Mouse (Mus musculus): Measurements from ENCODE around the gene Mcrip1. TPM values are rescaled to one million over a fixed set of nuclear protein-coding genes. Genes with fewer than 3 reads are reported as not detected.

Gene Mcrip1
- polyA plus RNA-seq, 1 experiment from 2014 or later = 59.2 TPM

DNA sequence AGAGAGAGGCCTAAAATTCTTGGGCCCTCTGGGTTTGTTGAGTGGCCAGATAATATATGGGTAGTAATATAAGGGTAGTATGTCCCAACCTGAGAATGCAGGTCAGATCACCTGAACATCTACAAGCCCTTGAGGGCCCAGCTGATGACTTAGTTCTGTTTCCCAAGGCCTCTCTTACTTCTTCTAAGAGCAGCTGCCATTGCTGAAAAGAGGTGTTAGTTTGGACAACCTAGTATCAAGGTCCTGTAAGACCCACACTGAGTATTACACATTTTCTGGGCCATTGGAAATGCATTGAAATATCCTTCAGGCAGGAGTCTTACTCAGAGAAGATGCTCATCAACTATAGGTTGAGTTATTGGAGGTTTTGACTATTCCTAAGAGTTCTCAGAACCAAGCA, 26.4 kb upstream of the Mcrip1 start:
- TF ChIP-seq CTCF (IDR thresholded peaks at IDR 0.05; ENCODE audit: low read depth) = no peak
- no peak for TF ChIP-seq EP300 (IDR thresholded peaks at IDR 0.05; ENCODE audit: low read depth)
- H3K4me3 ChIP-seq (ENCODE audit: low read depth, low read length) = no peak overlapping the region
- DNase-seq = no peak
- no peak overlapping the region; the same call in 1 of the 2 replicates for H3K9ac ChIP-seq (replicated peaks)
- H3K27ac ChIP-seq (ENCODE audit: low read depth) = peak overlapping the region; percentile 97
- no peak overlapping the region for H3K4me2 ChIP-seq (ENCODE audit: low read depth, low read length)
- H3K27me3 ChIP-seq (ENCODE audit: insufficient read depth, low read length) = no peaks in the 10 kb centered on the region
- ATAC-seq = no peak
- H3K36me3 ChIP-seq (replicated peaks; ENCODE audit: insufficient read depth, low read length) = peaks cover 28% of the 10 kb centered on the region
- H3K4me1 ChIP-seq (ENCODE audit: insufficient read depth) = peaks cover 50% of the 10 kb centered on the region
- no peaks in the 10 kb centered on the region for H3K9me3 ChIP-seq (ENCODE audit: low read length)

DNA sequence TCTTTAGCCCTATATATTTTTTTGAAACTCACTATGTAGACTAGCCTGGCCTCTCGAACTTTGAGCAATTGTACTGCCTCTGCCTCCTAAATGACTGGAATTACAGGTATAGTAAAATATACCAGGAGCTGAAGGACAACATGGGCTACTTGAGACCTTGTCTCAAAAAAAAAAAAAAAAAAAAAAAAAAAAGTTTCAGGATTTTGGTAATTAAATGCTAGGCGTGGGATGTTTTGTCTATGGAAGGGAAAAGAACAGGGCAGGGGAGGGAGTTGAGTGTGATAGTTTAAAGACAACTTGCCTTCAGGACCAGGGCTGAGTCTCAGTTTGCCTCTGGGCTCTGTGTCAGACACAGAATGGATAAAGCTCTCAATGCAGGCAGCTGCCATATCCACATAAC, 25.5 kb upstream of the Mcrip1 start:
- TF ChIP-seq CTCF (IDR thresholded peaks at IDR 0.05; ENCODE audit: low read depth) = no peak
- no peak for TF ChIP-seq EP300 (IDR thresholded peaks at IDR 0.05; ENCODE audit: low read depth)
- 72% methylated on average over 2 of the region's 2 CpGs for WGBS (ENCODE audit: insufficient replicate concordance)
- H3K4me3 ChIP-seq (ENCODE audit: low read depth, low read length) = no peak overlapping the region
- peaks cover 31% of the 10 kb centered on the region for H3K36me3 ChIP-seq (replicated peaks; ENCODE audit: insufficient read depth, low read length)
- peak overlapping the region; percentile 90; the same call in 1 of the 2 replicates for H3K4me2 ChIP-seq (ENCODE audit: low read depth, low read length)
- H3K9me3 ChIP-seq (ENCODE audit: low read length) = no peaks in the 10 kb centered on the region
- peaks cover 44% of the 10 kb centered on the region for H3K4me1 ChIP-seq (ENCODE audit: insufficient read depth)
- DNase-seq = no peak
- H3K27me3 ChIP-seq (ENCODE audit: insufficient read depth, low read length) = no peaks in the 10 kb centered on the region
- no peak overlapping the region for H3K9ac ChIP-seq (replicated peaks)
- peak overlapping the region; percentile 98; the same call in 1 of the 2 replicates for H3K27ac ChIP-seq (ENCODE audit: low read depth)
- ATAC-seq = no peak

DNA sequence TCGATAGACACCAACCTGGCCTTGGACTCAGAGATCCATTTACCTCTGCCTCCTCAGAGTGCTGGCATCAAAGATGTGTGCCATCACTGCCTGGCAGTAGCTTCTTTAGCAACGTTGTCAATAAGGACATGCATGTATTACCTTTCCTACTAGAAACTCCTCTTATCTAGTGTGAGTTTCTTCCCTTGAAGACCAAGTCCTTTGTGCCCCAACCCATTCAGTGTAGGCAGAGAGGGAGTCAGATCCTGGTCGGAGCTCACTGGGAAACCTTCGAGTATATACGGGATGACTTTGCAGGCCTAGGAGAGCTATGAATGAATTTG, 24.7 kb upstream of the Mcrip1 start:
- no peak for DNase-seq
- Histone ChIP-seq H3K27ac (ENCODE audit: low read depth) (peak overlapping the region; percentile 98), H3K4me1 (ENCODE audit: insufficient read depth) (peaks cover 36% of the 10 kb centered on the region), H3K9ac (replicated peaks) (peak overlapping the region; percentile 87), H3K36me3 (replicated peaks; ENCODE audit: insufficient read depth, low read length) (peaks cover 30% of the 10 kb centered on the region), H3K9me3 (ENCODE audit: low read length) (no peaks in the 10 kb centered on the region), H3K4me3 (ENCODE audit: low read depth, low read length) (peak overlapping the region; percentile 93), H3K27me3 (ENCODE audit: insufficient read depth, low read length) (no peaks in the 10 kb centered on the region), H3K4me2 (ENCODE audit: low read depth, low read length) (peak overlapping the region; percentile 90)
- no peak for ATAC-seq
- WGBS (ENCODE audit: insufficient replicate concordance) = 29% methylated on average over 5 of the region's 5 CpGs
- TF ChIP-seq EP300 (IDR thresholded peaks at IDR 0.05; ENCODE audit: low read depth) (no peak), CTCF (IDR thresholded peaks at IDR 0.05; ENCODE audit: low read depth) (no peak)

DNA sequence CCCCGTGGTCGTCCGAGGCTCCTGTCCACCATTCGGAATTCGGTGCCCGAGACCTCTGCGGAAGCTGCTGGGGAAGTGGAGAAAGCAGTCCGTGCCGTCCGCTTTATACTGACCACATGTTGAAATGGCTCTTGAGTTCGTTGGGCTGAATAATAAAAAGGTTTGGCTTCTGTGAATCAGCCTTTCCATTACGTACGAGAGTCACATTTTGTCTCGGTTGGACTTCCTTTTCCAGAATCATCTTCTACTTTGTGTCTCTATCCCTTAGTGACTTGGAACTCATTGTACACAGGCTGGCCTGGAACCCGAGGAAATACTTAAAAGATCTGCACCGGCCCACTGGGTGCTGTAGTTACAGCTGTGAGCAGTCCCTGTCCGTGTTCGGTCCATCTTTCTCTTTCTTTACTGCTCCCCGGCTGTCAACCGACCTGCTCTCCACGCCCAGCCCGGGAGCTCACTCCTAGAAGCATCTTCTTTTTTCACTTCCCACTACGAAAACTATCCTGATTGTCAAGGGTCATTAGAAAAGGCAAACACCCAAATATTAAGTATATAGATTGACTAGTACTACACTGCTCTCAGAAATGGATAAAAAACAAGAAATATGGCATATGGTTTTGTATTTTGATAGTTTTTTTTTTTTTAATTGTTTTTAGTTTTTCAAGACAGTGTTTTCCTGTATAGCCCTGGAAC, 24.2 kb upstream of the Mcrip1 start:
- DNase-seq = peak; percentile 44
- WGBS (ENCODE audit: insufficient replicate concordance) = under 1% methylated on average over 23 of the region's 23 CpGs

DNA sequence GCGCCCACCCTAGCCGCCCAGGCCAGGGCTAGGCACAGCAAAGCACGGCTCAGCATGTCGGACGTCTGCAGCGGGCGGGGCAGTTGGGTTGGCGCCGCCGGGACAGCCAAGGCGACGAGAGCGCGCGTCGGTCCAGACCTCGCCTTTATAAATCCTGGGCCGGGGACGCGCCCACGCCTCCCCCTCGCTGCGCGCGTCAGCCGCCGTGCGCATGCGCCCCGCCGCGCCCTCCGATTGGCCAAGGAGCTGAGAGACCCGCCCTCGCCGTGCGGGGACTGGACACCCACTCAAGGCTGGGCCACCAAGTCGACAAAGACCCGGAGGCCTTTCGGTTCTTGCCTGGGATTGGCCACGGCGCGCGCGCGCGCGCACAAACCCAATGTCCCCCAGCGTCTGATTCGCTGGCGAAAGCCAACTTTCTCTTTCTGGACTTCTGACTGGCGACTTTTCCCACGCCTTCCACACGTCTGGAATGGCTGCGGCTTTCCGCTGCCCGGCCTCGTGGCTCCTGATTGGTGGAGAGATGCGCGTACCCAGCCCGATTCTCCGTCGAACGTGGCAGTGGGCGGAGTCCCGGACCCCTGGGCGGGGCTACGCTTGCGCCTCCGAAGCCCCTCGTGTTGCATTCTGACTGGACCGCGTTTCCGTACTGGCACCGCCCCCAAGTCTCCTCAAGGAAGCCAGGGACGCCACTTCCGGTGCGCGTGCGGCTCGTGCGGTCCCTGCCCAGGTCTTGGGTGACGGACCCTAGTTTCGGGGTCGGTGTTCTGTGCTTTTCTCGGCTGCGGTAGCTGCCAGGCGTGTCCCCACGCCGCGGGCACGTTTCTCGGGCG, 23.4 kb upstream of the Mcrip1 start, which contains the start of gene P4hb:
TSS of gene P4hb (minus strand) at position 502 of the 833 bp plus-strand sequence.
- peak within 1 kb of the TSS; percentile 90 for H3K4me2 ChIP-seq (ENCODE audit: low read depth, low read length)
- peak within 1 kb of the TSS; percentile 93 for H3K4me3 ChIP-seq (ENCODE audit: low read depth, low read length)
- peaks cover 27% of the 10 kb centered on the region for H3K4me1 ChIP-seq (ENCODE audit: insufficient read depth)
- ATAC-seq (peak; percentile 91), DNase-seq (peak; percentile 99)
- TF ChIP-seq CTCF (IDR thresholded peaks at IDR 0.05; ENCODE audit: low read depth) = no peak
- peak; percentile 63 for TF ChIP-seq EP300 (IDR thresholded peaks at IDR 0.05; ENCODE audit: low read depth)
- H3K36me3 ChIP-seq (replicated peaks; ENCODE audit: insufficient read depth, low read length) = peaks cover 27% of the 10 kb centered on the region
- H3K9me3 ChIP-seq (ENCODE audit: low read length) = no peaks in the 10 kb centered on the region
- WGBS (ENCODE audit: insufficient replicate concordance) = under 1% methylated on average over 92 of the region's 94 CpGs
- H3K27me3 ChIP-seq (ENCODE audit: insufficient read depth, low read length) = no peaks in the 10 kb centered on the region
- peak within 1 kb of the TSS; percentile 98 for H3K27ac ChIP-seq (ENCODE audit: low read depth)
- H3K9ac ChIP-seq (replicated peaks) = peak within 1 kb of the TSS; percentile 93

More for the DNA sequence above, 24.2 kb upstream of the Mcrip1 start:
- H3K27me3 ChIP-seq (ENCODE audit: insufficient read depth, low read length) = no peaks in the 10 kb centered on the region
- H3K4me3 ChIP-seq (ENCODE audit: low read depth, low read length) = peak overlapping the region; percentile 93
- H3K4me1 ChIP-seq (ENCODE audit: insufficient read depth) = peaks cover 31% of the 10 kb centered on the region
- H3K4me2 ChIP-seq (ENCODE audit: low read depth, low read length) = peak overlapping the region; percentile 90
- peak overlapping the region; percentile 98 for H3K27ac ChIP-seq (ENCODE audit: low read depth)
- TF ChIP-seq CTCF (IDR thresholded peaks at IDR 0.05; ENCODE audit: low read depth) (no peak), EP300 (IDR thresholded peaks at IDR 0.05; ENCODE audit: low read depth) (no peak)
- peaks cover 27% of the 10 kb centered on the region for H3K36me3 ChIP-seq (replicated peaks; ENCODE audit: insufficient read depth, low read length)
- H3K9ac ChIP-seq (replicated peaks) = peak overlapping the region; percentile 87
- H3K9me3 ChIP-seq (ENCODE audit: low read length) = no peaks in the 10 kb centered on the region
- ATAC-seq = 0 out of 2 replicates have a peak, but pooled peaks have one; percentile 0

DNA sequence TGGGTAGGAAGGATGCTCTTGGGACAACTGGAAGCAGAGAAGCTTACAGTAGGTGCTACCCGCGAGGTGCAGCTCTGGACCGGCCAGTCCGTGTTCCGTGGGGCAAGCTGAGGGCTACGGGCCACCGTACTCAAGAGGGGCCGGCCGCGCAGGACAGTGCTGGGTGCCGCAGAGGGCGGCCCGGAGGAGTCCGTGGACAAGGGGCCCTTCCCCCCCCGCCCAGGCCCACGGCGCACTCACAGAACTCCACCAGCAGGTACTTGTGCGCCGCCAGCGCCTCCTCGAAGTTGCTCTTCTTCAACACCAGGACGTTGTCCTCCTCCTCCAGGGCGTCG, 22.9 kb upstream of the Mcrip1 start:
- H3K27ac ChIP-seq (ENCODE audit: low read depth) = peak overlapping the region; percentile 86
- ATAC-seq (peak; percentile 2; the same call in 1 of the 2 replicates), DNase-seq (no peak)
- no peak for TF ChIP-seq CTCF (IDR thresholded peaks at IDR 0.05; ENCODE audit: low read depth)
- peak overlapping the region; percentile 93 for H3K9ac ChIP-seq (replicated peaks)
- no peaks in the 10 kb centered on the region for H3K27me3 ChIP-seq (ENCODE audit: insufficient read depth, low read length)
- H3K4me3 ChIP-seq (ENCODE audit: low read depth, low read length) = peak overlapping the region; percentile 93
- no peaks in the 10 kb centered on the region for H3K9me3 ChIP-seq (ENCODE audit: low read length)
- peak overlapping the region; percentile 90 for H3K4me2 ChIP-seq (ENCODE audit: low read depth, low read length)
- peaks cover 26% of the 10 kb centered on the region for H3K4me1 ChIP-seq (ENCODE audit: insufficient read depth)
- WGBS (ENCODE audit: insufficient replicate concordance) = under 1% methylated on average over 19 of the region's 24 CpGs
- H3K36me3 ChIP-seq (replicated peaks; ENCODE audit: insufficient read depth, low read length) = peaks cover 29% of the 10 kb centered on the region

Measured in liver, postnatal 0 days (tissue).